Mouse (Mus musculus) brain, embryonic 14.5 days (tissue): ENCODE measurements at regions not wholly inside any gene's neighbourhood (a gene's known extent, or its start where the extent isn't known, plus 50 kb on each side); places are given as distances from the start of the nearest gene placed in this dataset.
"Not testable (repeated sequence)": the region's sequence is repeated elsewhere in the genome, so short reads cannot be mapped to it uniquely, and the experiment has no call there.

ENCODE experiments used
- CTCF ChIP-seq: fragments of 200-500 bp; IDR thresholded peaks from 2 replicates; pipeline ENCODE4 v1.5.1; 2012; ENCODE audit warnings: inconsistent platforms, mild to moderate bottlenecking, moderate library complexity, borderline replicate concordance; ENCODE audit not compliant: insufficient read depth, insufficient read length; ENCODE audit errors: extremely low read depth
- POLR2A ChIP-seq: fragments of 200-500 bp; IDR thresholded peaks from 2 replicates; pipeline ENCODE4 v1.6.1; 2012; ENCODE audit warnings: mild to moderate bottlenecking, inconsistent platforms, borderline replicate concordance; ENCODE audit not compliant: poor library complexity, insufficient read depth, insufficient read length, severe bottlenecking; ENCODE audit errors: extremely low read depth

GRCm38 (mm10) chr5:26703621-26704020 is 113.4 kb upstream of the Dpp6 start:
- TF ChIP-seq CTCF, POLR2A: not testable (repeated sequence)
